Mouse (Mus musculus): ENCODE results near the gene 2700049A03Rik. TPM values are rescaled to one million over a fixed set of nuclear protein-coding genes. Genes with fewer than 3 reads are reported as not detected.
A peak's percentile ranks its signal among the peaks of the same experiment; 100 is the strongest.

The 2700049A03Rik gene
- polyA plus RNA-seq, 2 experiments: 2.7 to 4.1 TPM

DNA sequence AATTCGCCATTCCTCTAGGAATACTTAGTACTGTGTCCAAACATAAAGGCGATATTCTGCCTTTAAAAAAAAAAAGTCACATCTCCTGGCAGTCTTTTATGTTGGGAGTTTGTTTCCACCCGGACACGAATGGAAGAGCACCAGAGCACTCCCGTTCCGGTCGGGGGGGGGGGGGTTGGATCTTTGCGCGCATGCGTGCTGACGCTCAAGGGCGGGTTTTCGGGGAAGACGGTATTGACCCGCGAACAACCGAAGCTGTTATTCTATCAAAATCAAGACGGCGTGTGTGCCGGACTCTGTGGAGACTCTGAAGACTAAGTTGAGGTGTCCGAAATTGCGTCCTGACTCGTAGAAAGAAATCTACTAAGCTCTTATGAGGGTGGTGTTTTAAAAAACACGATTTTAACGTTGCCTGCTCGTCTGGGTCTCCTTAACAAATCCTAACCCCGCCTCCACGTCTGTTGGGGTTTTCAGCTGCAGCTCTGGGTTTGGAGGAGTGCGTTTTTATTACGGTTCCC is 385 bp downstream of the 2700049A03Rik start:
- Histone ChIP-seq H3K27ac (peak overlapping the region; percentile 80), H3K9me3 (ENCODE audit: control insufficient read depth, low read length) (no peaks in the 10 kb centered on the region), H3K9ac (replicated peaks) (peak overlapping the region; percentile 90), H3K4me1 (replicated peaks; ENCODE audit: control insufficient read depth in 2 of 2, insufficient read depth in 2 of 2, low read length in 1 of 2) (peaks cover 5 to 9% of the 10 kb centered on the region in 2 experiments; a peak in 2 of 4 replicates), H3K27me3 (ENCODE audit: control insufficient read depth, insufficient read depth, low read length) (no peaks in the 10 kb centered on the region), H3K36me3 (replicated peaks; ENCODE audit: control insufficient read depth, insufficient read depth, low read depth) (peaks cover 11% of the 10 kb centered on the region), H3K4me2 (ENCODE audit: low read depth) (peak overlapping the region; percentile 82), H3K4me3 (ENCODE audit: insufficient read depth in 1 of 2, low read depth in 2 of 2, low read length in 2 of 2) (peak overlapping the region; percentile 97 to 99)
- DNase-seq (ENCODE audit: low read depth in 3 of 3, low spot score in 3 of 3) (peak; percentile 87 to 89 (median 89)), ATAC-seq (ENCODE audit: insufficient read depth) (peak; percentile 87)
- TF ChIP-seq EP300 (IDR thresholded peaks at IDR 0.05; ENCODE audit: low read depth) (no peak; the same call in 1 of the 2 replicates), CTCF (IDR thresholded peaks at IDR 0.05; ENCODE audit: low read depth) (no peak)
- WGBS (ENCODE audit: insufficient replicate concordance): under 1% methylated on average over 30 of the region's 30 CpGs

DNA sequence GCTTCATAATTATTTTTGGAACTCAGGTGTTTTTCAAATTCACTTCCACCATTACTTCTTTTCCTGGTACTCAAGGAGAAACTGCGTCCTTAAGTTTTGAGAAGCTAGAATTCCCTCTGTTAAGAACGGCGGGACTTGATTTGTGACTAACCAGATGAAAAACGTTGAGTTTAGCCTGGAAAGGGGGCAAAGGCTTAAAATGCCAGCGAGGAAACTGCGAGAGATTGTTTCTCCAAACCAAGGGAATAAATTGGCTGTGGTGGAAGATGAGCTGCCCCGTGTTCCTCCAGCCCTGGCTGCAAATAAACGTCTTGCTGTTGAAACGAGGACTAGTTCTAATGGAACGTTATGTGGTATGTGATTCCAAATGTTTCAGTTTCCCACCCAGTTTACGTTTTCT is 1.0 kb downstream of the 2700049A03Rik start:
- no peak for DNase-seq (ENCODE audit: low read depth in 3 of 3, low spot score in 3 of 3)
- Histone ChIP-seq H3K4me1 (replicated peaks; ENCODE audit: control insufficient read depth in 2 of 2, insufficient read depth in 2 of 2, low read length in 1 of 2) (peaks cover 5 to 9% of the 10 kb centered on the region in 2 experiments; a peak in 2 of 4 replicates), H3K9me3 (ENCODE audit: control insufficient read depth, low read length) (no peaks in the 10 kb centered on the region), H3K4me2 (ENCODE audit: low read depth) (peak overlapping the region; percentile 82), H3K27me3 (ENCODE audit: control insufficient read depth, insufficient read depth, low read length) (no peaks in the 10 kb centered on the region), H3K4me3 (ENCODE audit: insufficient read depth in 1 of 2, low read depth in 2 of 2, low read length in 2 of 2) (peak overlapping the region; percentile 97 to 99), H3K36me3 (replicated peaks; ENCODE audit: control insufficient read depth, insufficient read depth, low read depth) (peaks cover 14% of the 10 kb centered on the region), H3K9ac (replicated peaks) (peak overlapping the region; percentile 90), H3K27ac (peak overlapping the region; percentile 24)
- TF ChIP-seq EP300 (IDR thresholded peaks at IDR 0.05; ENCODE audit: low read depth) (no peak), CTCF (IDR thresholded peaks at IDR 0.05; ENCODE audit: low read depth) (no peak)
- no peak for ATAC-seq (ENCODE audit: insufficient read depth)
- WGBS (ENCODE audit: insufficient replicate concordance): 4% methylated on average over 11 of the region's 11 CpGs

DNA sequence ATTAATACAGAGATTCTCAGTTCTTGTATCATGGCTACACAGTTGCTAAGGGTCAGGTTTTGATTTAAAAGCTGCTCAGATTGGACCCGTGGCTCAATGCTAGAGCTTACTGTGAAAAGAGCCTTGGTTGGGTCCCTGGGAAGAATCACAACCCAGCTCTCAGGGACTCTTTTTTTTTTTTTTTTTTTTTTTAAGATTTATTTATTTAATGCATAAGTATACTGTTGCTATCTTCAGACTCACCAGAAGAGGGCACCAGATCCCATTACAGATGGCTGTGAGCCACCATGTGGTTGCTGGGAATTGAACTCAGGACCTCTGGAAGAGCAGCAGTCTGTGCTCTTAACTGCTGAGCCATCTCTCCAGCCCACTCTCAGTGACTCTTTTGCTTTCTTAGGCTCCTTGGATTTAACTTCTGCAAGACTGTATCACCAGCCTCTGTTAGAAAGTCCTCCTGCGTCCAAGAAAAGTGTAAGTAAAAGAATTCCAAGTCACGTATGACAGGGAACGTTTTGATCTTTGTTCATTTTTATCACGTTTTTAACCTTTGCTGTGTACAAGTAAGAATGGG is 2.7 kb downstream of the 2700049A03Rik start:
- no peak for TF ChIP-seq EP300 (IDR thresholded peaks at IDR 0.05; ENCODE audit: low read depth)
- TF ChIP-seq CTCF (IDR thresholded peaks at IDR 0.05; ENCODE audit: low read depth): peak; percentile 56
- ATAC-seq (ENCODE audit: insufficient read depth): no peak
- Histone ChIP-seq H3K27ac (no peak overlapping the region), H3K4me3 (ENCODE audit: insufficient read depth in 1 of 2, low read depth in 2 of 2, low read length in 2 of 2) (no peak overlapping the region), H3K9ac (replicated peaks) (no peak overlapping the region), H3K27me3 (ENCODE audit: control insufficient read depth, insufficient read depth, low read length) (no peaks in the 10 kb centered on the region), H3K4me2 (ENCODE audit: low read depth) (peak overlapping the region; percentile 82), H3K9me3 (ENCODE audit: control insufficient read depth, low read length) (no peaks in the 10 kb centered on the region), H3K4me1 (replicated peaks; ENCODE audit: control insufficient read depth in 2 of 2, insufficient read depth in 2 of 2, low read length in 1 of 2) (peaks cover 5 to 9% of the 10 kb centered on the region in 2 experiments; a peak in 2 of 4 replicates), H3K36me3 (replicated peaks; ENCODE audit: control insufficient read depth, insufficient read depth, low read depth) (peaks cover 14% of the 10 kb centered on the region)
- DNase-seq (ENCODE audit: low read depth in 3 of 3, low spot score in 3 of 3): no peak
- WGBS (ENCODE audit: insufficient replicate concordance): 68% methylated on average over 5 of the region's 5 CpGs

- no peak overlapping the region for H3K4me2 ChIP-seq (ENCODE audit: low read depth)
- H3K27me3 ChIP-seq (ENCODE audit: control insufficient read depth, insufficient read depth, low read length): no peaks in the 10 kb centered on the region
- H3K9me3 ChIP-seq (ENCODE audit: control insufficient read depth, low read length): no peaks in the 10 kb centered on the region
- no peak overlapping the region for H3K27ac ChIP-seq
- DNase-seq (ENCODE audit: low read depth in 3 of 3, low spot score in 3 of 3) (no peak), ATAC-seq (ENCODE audit: insufficient read depth) (no peak)
- no peak overlapping the region for H3K9ac ChIP-seq (replicated peaks)
- peaks cover 3 to 7% of the 10 kb centered on the region in 2 experiments; a peak in 2 of 4 replicates for H3K4me1 ChIP-seq (replicated peaks; ENCODE audit: control insufficient read depth in 2 of 2, insufficient read depth in 2 of 2, low read length in 1 of 2)
- TF ChIP-seq CTCF (IDR thresholded peaks at IDR 0.05; ENCODE audit: low read depth): no peak
- TF ChIP-seq EP300 (IDR thresholded peaks at IDR 0.05; ENCODE audit: low read depth): no peak
- H3K36me3 ChIP-seq (replicated peaks; ENCODE audit: control insufficient read depth, insufficient read depth, low read depth): peaks cover 14% of the 10 kb centered on the region
- no peak overlapping the region for H3K4me3 ChIP-seq (ENCODE audit: insufficient read depth in 1 of 2, low read depth in 2 of 2, low read length in 2 of 2)
Measured at GRCm38 (mm10) chr12:71141189-71141588, 4.5 kb downstream of the 2700049A03Rik start.

DNA sequence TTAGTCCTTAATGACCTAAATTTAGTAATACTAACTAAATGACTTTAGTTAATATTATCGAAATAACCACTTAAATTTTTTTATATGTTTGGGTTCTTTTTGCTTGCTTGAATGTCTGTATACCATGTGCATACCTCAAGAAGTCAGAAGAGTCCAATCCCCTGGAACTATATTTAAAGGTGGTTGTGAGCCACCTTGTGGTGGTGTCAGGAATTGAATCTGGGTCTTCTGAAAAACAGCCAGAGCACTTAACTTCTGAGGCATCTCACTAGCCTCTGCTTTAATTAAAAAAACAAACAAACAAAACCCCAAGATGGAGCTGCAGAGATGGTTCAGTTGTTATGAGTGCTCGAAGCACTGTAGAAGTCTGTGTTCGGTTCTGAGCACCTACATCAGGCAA is 11.0 kb downstream of the 2700049A03Rik start:
- H3K4me3 ChIP-seq (ENCODE audit: insufficient read depth in 1 of 2, low read depth in 2 of 2, low read length in 2 of 2): no peak overlapping the region

More for the DNA sequence above, 11.0 kb downstream of the 2700049A03Rik start:
- no peak for ATAC-seq (ENCODE audit: insufficient read depth)
- TF ChIP-seq CTCF (IDR thresholded peaks at IDR 0.05; ENCODE audit: low read depth) (peak; percentile 56; the same call in 1 of the 2 replicates), EP300 (IDR thresholded peaks at IDR 0.05; ENCODE audit: low read depth) (no peak)
- Histone ChIP-seq H3K27ac (no peak overlapping the region), H3K27me3 (ENCODE audit: control insufficient read depth, insufficient read depth, low read length) (no peaks in the 10 kb centered on the region), H3K4me2 (ENCODE audit: low read depth) (no peak overlapping the region), H3K36me3 (replicated peaks; ENCODE audit: control insufficient read depth, insufficient read depth, low read depth) (peaks cover 10% of the 10 kb centered on the region), H3K9me3 (ENCODE audit: control insufficient read depth, low read length) (no peaks in the 10 kb centered on the region), H3K9ac (replicated peaks) (no peak overlapping the region), H3K4me1 (replicated peaks; ENCODE audit: control insufficient read depth in 2 of 2, insufficient read depth in 2 of 2, low read length in 1 of 2) (no peaks in the 10 kb centered on the region)
- 62% methylated on average over 3 of the region's 3 CpGs for WGBS (ENCODE audit: insufficient replicate concordance)
- DNase-seq (ENCODE audit: low read depth in 3 of 3, low spot score in 3 of 3): peak in 1 of 3 experiments; percentile 31

All from liver, embryonic 14.5 days (tissue).